22 mouse cellular contexts compared by ENCODE assay signal in the genomic region with DNA sequence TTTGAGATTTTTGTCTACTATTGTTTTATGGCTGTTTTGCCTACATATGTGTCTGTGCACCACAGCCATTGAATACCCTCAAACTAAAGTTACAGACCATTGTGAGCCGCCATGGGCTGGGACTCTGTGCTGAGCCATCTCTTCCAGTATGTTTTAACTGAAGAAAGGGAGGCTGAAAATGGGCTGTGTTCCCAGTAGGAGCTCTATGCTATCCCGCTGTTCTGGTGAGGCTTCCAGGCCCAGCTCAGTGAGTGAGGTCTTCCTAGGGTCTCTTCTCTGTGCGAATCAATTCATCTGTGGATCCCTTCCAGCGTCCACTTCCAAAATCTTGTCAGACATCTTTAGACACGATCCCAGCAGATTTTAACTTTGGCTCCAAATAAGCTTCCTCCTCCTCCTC.
DNase-seq lines count a peak whose midpoint lies in the region; ATAC-seq and TF ChIP-seq lines count a peak whose summit lies in the region.
"Had no signal": no experiment of that assay in that cellular context is flagged by ENCODE, and none has a peak within 500 bp of the region (broad histone marks: within the 10 kb centered on the region; RNA-seq: fewer than 3 reads in every experiment).

No protein-coding gene starts in this region.

- no peak for TF ChIP-seq CTCF in forebrain, postnatal 0 days (IDR thresholded peaks at IDR 0.05; ENCODE audit: low read depth)

- no peak overlapping the region for H3K4me3 ChIP-seq in forebrain, postnatal 0 days (ENCODE audit: low read depth, low read length)
- no peak overlapping the region for H3K4me3 ChIP-seq in forebrain, embryonic 16.5 days (replicated peaks; ENCODE audit: low read length)
- H3K4me3 ChIP-seq: embryonic facial prominence, embryonic 12.5 days; heart, adult 2 months; heart, embryonic 15.5 days; hindbrain, embryonic 10.5 days; hindbrain, embryonic 15.5 days had no signal

- WGBS in forebrain, postnatal 0 days: 71% methylated on average over 5 of the region's 5 CpGs
- WGBS in forebrain, embryonic 16.5 days: 67% methylated on average over 5 of the region's 5 CpGs

- ATAC-seq in forebrain, postnatal 0 days: no peak
- no peak; the same call in 1 of the 2 replicates for ATAC-seq in forebrain, embryonic 16.5 days
- ATAC-seq: CD4-positive, CD25-positive, alpha-beta regulatory T cell, adult 4 months; inflammation-experienced regulatory T-cells, adult 6 months had no signal

- no peaks in the 10 kb centered on the region for H3K4me1 ChIP-seq in forebrain, postnatal 0 days (ENCODE audit: insufficient read depth)
- H3K4me1 ChIP-seq in forebrain, embryonic 16.5 days (replicated peaks; ENCODE audit: control insufficient read depth, insufficient read depth, low read length): 0 out of 2 replicates have a peak, but pooled peaks cover 3% of the 10 kb centered on the region
- H3K4me1 ChIP-seq: embryonic facial prominence, embryonic 12.5 days; heart, embryonic 15.5 days had no signal

- H3K27me3 ChIP-seq in forebrain, postnatal 0 days (ENCODE audit: insufficient read depth, low read length): no peaks in the 10 kb centered on the region
- H3K27me3 ChIP-seq in forebrain, embryonic 16.5 days (replicated peaks; ENCODE audit: control insufficient read depth, insufficient read depth, low read length): no peaks in the 10 kb centered on the region
- H3K27me3 ChIP-seq: embryonic facial prominence, embryonic 12.5 days; heart, embryonic 15.5 days; hindbrain, embryonic 15.5 days had no signal

- H3K9me3 ChIP-seq in forebrain, postnatal 0 days (ENCODE audit: low read length): no peaks in the 10 kb centered on the region
- no peaks in the 10 kb centered on the region for H3K9me3 ChIP-seq in forebrain, embryonic 16.5 days (ENCODE audit: control insufficient read depth, low read length)
- H3K9me3 ChIP-seq: embryonic facial prominence, embryonic 12.5 days; G1E; heart, embryonic 15.5 days; hindbrain, embryonic 10.5 days; hindbrain, embryonic 15.5 days had no signal

- no peak overlapping the region for H3K9ac ChIP-seq in forebrain, postnatal 0 days
- H3K9ac ChIP-seq in forebrain, embryonic 16.5 days (replicated peaks; ENCODE audit: low read depth, low read length): no peak overlapping the region
- H3K9ac ChIP-seq: embryonic facial prominence, embryonic 12.5 days; heart, embryonic 15.5 days; hindbrain, embryonic 15.5 days had no signal

- H3K27ac ChIP-seq in forebrain, postnatal 0 days (ENCODE audit: low read depth, low read length): no peak overlapping the region
- H3K27ac ChIP-seq in forebrain, embryonic 16.5 days (ENCODE audit: low read length): no peak overlapping the region
- H3K27ac ChIP-seq: embryonic facial prominence, embryonic 12.5 days; heart, adult 2 months; heart, embryonic 15.5 days; hindbrain, embryonic 10.5 days; hindbrain, embryonic 15.5 days had no signal

- no peaks in the 10 kb centered on the region for H3K36me3 ChIP-seq in forebrain, postnatal 0 days (ENCODE audit: insufficient read depth)
- H3K36me3 ChIP-seq in forebrain, embryonic 16.5 days (ENCODE audit: control insufficient read depth, insufficient read depth): no peaks in the 10 kb centered on the region
- H3K36me3 ChIP-seq: embryonic facial prominence, embryonic 12.5 days; G1E; heart, embryonic 15.5 days; hindbrain, embryonic 10.5 days; hindbrain, embryonic 15.5 days had no signal

- H3K4me2 ChIP-seq in forebrain, postnatal 0 days (ENCODE audit: low read depth): no peak overlapping the region
- H3K4me2 ChIP-seq in forebrain, embryonic 16.5 days (ENCODE audit: low read length): no peak overlapping the region
- H3K4me2 ChIP-seq: embryonic facial prominence, embryonic 12.5 days; heart, embryonic 11.5 days; heart, embryonic 15.5 days; hindbrain, embryonic 15.5 days had no signal

- DNase-seq in cerebellum, adult 11-12 months: peak; percentile 10
- DNase-seq in cerebellum, postnatal 36 days: no peak
- peak; percentile 23 for DNase-seq in forebrain, postnatal 0 days
- peak; percentile 5 to 29 for DNase-seq in layer of hippocampus, postnatal 14 days (ENCODE audit: low spot score in 2 of 2)
- DNase-seq in layer of hippocampus, adult 11-12 months (ENCODE audit: low spot score): no peak
- peak; percentile 60 to 72 for DNase-seq in cerebellum, postnatal 10 days
- no peak for DNase-seq in lung, postnatal 25 days (ENCODE audit: low spot score)
- DNase-seq: adrenal gland, adult 8-10 months; adrenal gland, postnatal 36 days; B cell, adult 2 months; gastrocnemius, postnatal 10 days; heart, adult 2 months; kidney, adult 11 months had no signal

Comparison
In these comparisons a context has a peak if more than half of its experiments do, and no peak if none do; other contexts are left out.
1. DNase-seq: peak in cerebellum, adult 11-12 months (single experiment), forebrain, postnatal 0 days (single experiment), layer of hippocampus, postnatal 14 days (2 of 2) and cerebellum, postnatal 10 days (2 of 2); none in cerebellum, postnatal 36 days (0 of 2), layer of hippocampus, adult 11-12 months (single experiment) and lung, postnatal 25 days (single experiment).